ENCODE assay signal across 16 mouse cellular contexts in genomic region chr11:102004251-102004650, GRCm38 (mm10). TPM values are rescaled to one million over a fixed set of nuclear protein-coding genes. Genes with fewer than 3 reads are reported as not detected.
DNase-seq lines count a peak whose midpoint lies in the region; ATAC-seq and TF ChIP-seq lines count a peak whose summit lies in the region.
"Had no signal": no experiment of that assay in that cellular context is flagged by ENCODE, and none has a peak within 500 bp of the region (broad histone marks: within the 10 kb centered on the region; RNA-seq: fewer than 3 reads in every experiment).

No protein-coding gene starts in this region.

- H3K36me3 ChIP-seq in forebrain, postnatal 0 days (ENCODE audit: insufficient read depth) = peaks cover 55% of the 10 kb centered on the region
- H3K36me3 ChIP-seq in forebrain, embryonic 15.5 days = peaks cover 46% of the 10 kb centered on the region
- H3K36me3 ChIP-seq in liver, embryonic 11.5 days (ENCODE audit: control insufficient read depth, insufficient read depth, low read length) = no peaks in the 10 kb centered on the region
- H3K36me3 ChIP-seq in liver, embryonic 14.5 days (replicated peaks; ENCODE audit: control insufficient read depth, insufficient read depth, low read depth) = no peaks in the 10 kb centered on the region

- H3K9ac ChIP-seq in forebrain, postnatal 0 days = no peak overlapping the region
- H3K9ac ChIP-seq in forebrain, embryonic 15.5 days (replicated peaks) = no peak overlapping the region
- no peak overlapping the region for H3K9ac ChIP-seq in liver, embryonic 11.5 days (ENCODE audit: low read depth, low read length)
- no peak overlapping the region for H3K9ac ChIP-seq in liver, embryonic 14.5 days (replicated peaks)
- H3K9ac ChIP-seq: midbrain, embryonic 12.5 days had no signal

- DNase-seq in forebrain, postnatal 0 days = no peak
- DNase-seq in liver (peak; percentile 18), ES-CJ7 (ENCODE audit: low read depth, low spot score) (peak; percentile 76)
- no peak for DNase-seq in liver, embryonic 11.5 days (ENCODE audit: low spot score)
- no peak for DNase-seq in liver, embryonic 14.5 days (ENCODE audit: low read depth in 3 of 3, low spot score in 3 of 3)
- no peak for DNase-seq in layer of hippocampus, postnatal 14 days (ENCODE audit: low spot score in 2 of 2)
- no peak for DNase-seq in cerebellum, adult 9-10 months
- DNase-seq: adrenal gland, adult 8-10 months; heart, postnatal 14 days; kidney, postnatal 14 days; retina, postnatal 1 day; spleen, adult 18-20 months had no signal

- no peak for ATAC-seq in forebrain, postnatal 0 days
- no peak for ATAC-seq in forebrain, embryonic 15.5 days (replicated peaks)
- no peak for ATAC-seq in liver, embryonic 11.5 days (replicated peaks; ENCODE audit: low FRiP score)
- ATAC-seq in liver, embryonic 14.5 days (ENCODE audit: insufficient read depth) = no peak

- TF ChIP-seq CTCF in forebrain, postnatal 0 days (IDR thresholded peaks at IDR 0.05; ENCODE audit: low read depth) = peak; percentile 56
- peak; percentile 70 for TF ChIP-seq CTCF in liver, embryonic 14.5 days (IDR thresholded peaks at IDR 0.05; ENCODE audit: low read depth)

- no peaks in the 10 kb centered on the region for H3K27me3 ChIP-seq in forebrain, postnatal 0 days (ENCODE audit: insufficient read depth, low read length)
- no peaks in the 10 kb centered on the region for H3K27me3 ChIP-seq in forebrain, embryonic 15.5 days
- no peaks in the 10 kb centered on the region for H3K27me3 ChIP-seq in liver, embryonic 11.5 days (replicated peaks; ENCODE audit: control insufficient read depth, insufficient read depth, low read length)
- H3K27me3 ChIP-seq in liver, embryonic 14.5 days (ENCODE audit: control insufficient read depth, insufficient read depth, low read length) = no peaks in the 10 kb centered on the region
- H3K27me3 ChIP-seq: midbrain, embryonic 12.5 days had no signal

- H3K9me3 ChIP-seq in forebrain, postnatal 0 days (ENCODE audit: low read length) = no peaks in the 10 kb centered on the region
- H3K9me3 ChIP-seq in forebrain, embryonic 15.5 days = no peaks in the 10 kb centered on the region
- no peaks in the 10 kb centered on the region for H3K9me3 ChIP-seq in liver, embryonic 11.5 days (ENCODE audit: control insufficient read depth, low read length)
- H3K9me3 ChIP-seq in liver, embryonic 14.5 days (ENCODE audit: control insufficient read depth, low read length) = no peaks in the 10 kb centered on the region
- H3K9me3 ChIP-seq: midbrain, embryonic 12.5 days had no signal

- no peak overlapping the region for H3K4me2 ChIP-seq in forebrain, postnatal 0 days (ENCODE audit: low read depth)
- no peak overlapping the region for H3K4me2 ChIP-seq in forebrain, embryonic 15.5 days (replicated peaks)
- no peak overlapping the region for H3K4me2 ChIP-seq in liver, embryonic 11.5 days
- H3K4me2 ChIP-seq in liver, embryonic 14.5 days (ENCODE audit: low read depth) = no peak overlapping the region
- H3K4me2 ChIP-seq: midbrain, embryonic 12.5 days had no signal

- no peaks in the 10 kb centered on the region for H3K4me1 ChIP-seq in forebrain, postnatal 0 days (ENCODE audit: insufficient read depth)
- 0 out of 2 replicates have a peak, but pooled peaks cover 6% of the 10 kb centered on the region for H3K4me1 ChIP-seq in forebrain, embryonic 15.5 days
- no peaks in the 10 kb centered on the region for H3K4me1 ChIP-seq in liver, embryonic 11.5 days (replicated peaks; ENCODE audit: control insufficient read depth, insufficient read depth, low read length)
- H3K4me1 ChIP-seq in liver, embryonic 14.5 days (replicated peaks; ENCODE audit: control insufficient read depth in 2 of 2, insufficient read depth in 2 of 2, low read length in 1 of 2) = no peaks in the 10 kb centered on the region

- TF ChIP-seq EP300 in liver, embryonic 14.5 days (IDR thresholded peaks at IDR 0.05; ENCODE audit: low read depth) = no peak

- 95% methylated on average over 8 of the region's 8 CpGs for WGBS in forebrain, postnatal 0 days
- WGBS in forebrain, embryonic 15.5 days = 94% methylated on average over 8 of the region's 8 CpGs
- 83% methylated on average over 8 of the region's 8 CpGs for WGBS in liver, embryonic 11.5 days
- WGBS in liver, embryonic 14.5 days (ENCODE audit: insufficient replicate concordance) = 78% methylated on average over 8 of the region's 8 CpGs

- no peak overlapping the region for H3K27ac ChIP-seq in forebrain, postnatal 0 days (ENCODE audit: low read depth, low read length)
- no peak overlapping the region for H3K27ac ChIP-seq in forebrain, embryonic 15.5 days (replicated peaks)
- H3K27ac ChIP-seq in liver, embryonic 11.5 days (ENCODE audit: low read depth, low read length) = no peak overlapping the region
- no peak overlapping the region for H3K27ac ChIP-seq in liver, embryonic 14.5 days
- H3K27ac ChIP-seq: midbrain, embryonic 12.5 days had no signal

- no peak overlapping the region for H3K4me3 ChIP-seq in forebrain, postnatal 0 days (ENCODE audit: low read depth, low read length)
- no peak overlapping the region for H3K4me3 ChIP-seq in forebrain, embryonic 15.5 days
- H3K4me3 ChIP-seq in liver, embryonic 11.5 days (ENCODE audit: low read depth, low read length) = no peak overlapping the region
- no peak overlapping the region for H3K4me3 ChIP-seq in liver, embryonic 14.5 days (ENCODE audit: insufficient read depth in 1 of 2, low read depth in 2 of 2, low read length in 2 of 2)
- H3K4me3 ChIP-seq: midbrain, embryonic 12.5 days had no signal

RNA-seq across cellular contexts. Expression of gene Dusp3, which starts 17.4 kb away (rescaled TPM):
- total RNA-seq in forebrain, postnatal 0 days (2014; rRNA removed) = 32.8 and 35.5 TPM in 2 replicates
- 25.1 and 31.0 TPM in 2 replicates for polyA plus RNA-seq in forebrain, postnatal 0 days (2015; fragmentation: Nextera tagmentation; extraction: Ambion mirVana)
- 11.0 and 13.0 TPM in 2 replicates for polyA plus RNA-seq in forebrain, embryonic 15.5 days (2015; fragmentation: Nextera tagmentation; extraction: Ambion mirVana)
- 20.5 and 21.2 TPM in 2 replicates for polyA plus RNA-seq in liver, embryonic 11.5 days (2014; fragmentation: Nextera tagmentation; extraction: Ambion mirVana)
- polyA plus RNA-seq in liver, embryonic 14.5 days (2012; rRNA removed) = 3.3 and 4.8 TPM in 2 replicates
- polyA plus RNA-seq in liver, embryonic 14.5 days (2014; fragmentation: Nextera tagmentation; extraction: Ambion mirVana) = 6.3 and 7.2 TPM in 2 replicates
- 100 to 1,000 TPM; 156 to 159 TPM for total RNA-seq in layer of hippocampus, postnatal 14 days (2021)

RNA-seq across cellular contexts. Expression of gene Cfap97d1, which starts 20.2 kb away (rescaled TPM):
- not detected in 2 replicates for total RNA-seq in forebrain, postnatal 0 days (2014; rRNA removed)
- not detected in 2 replicates for polyA plus RNA-seq in forebrain, postnatal 0 days (2015; fragmentation: Nextera tagmentation; extraction: Ambion mirVana)
- not detected in 2 replicates for polyA plus RNA-seq in forebrain, embryonic 15.5 days (2015; fragmentation: Nextera tagmentation; extraction: Ambion mirVana)
- polyA plus RNA-seq in liver, embryonic 11.5 days (2014; fragmentation: Nextera tagmentation; extraction: Ambion mirVana) = not detected in 2 replicates
- not detected in 2 replicates for polyA plus RNA-seq in liver, embryonic 14.5 days (2012; rRNA removed)
- polyA plus RNA-seq in liver, embryonic 14.5 days (2014; fragmentation: Nextera tagmentation; extraction: Ambion mirVana) = not detected in 2 replicates
- not detected for total RNA-seq in layer of hippocampus, postnatal 14 days (2021)
- total RNA-seq: adrenal gland, adult 8-10 months; heart, postnatal 14 days; left cerebral cortex, postnatal 25 days had no signal
- polyA plus RNA-seq: lung, embryonic 16.5 days; midbrain, embryonic 12.5 days had no signal

RNA-seq across cellular contexts. Expression of gene Mpp3, which starts 24.0 kb away (rescaled TPM):
- total RNA-seq in forebrain, postnatal 0 days (2014; rRNA removed) = 56.6 and 60.3 TPM in 2 replicates
- polyA plus RNA-seq in forebrain, postnatal 0 days (2015; fragmentation: Nextera tagmentation; extraction: Ambion mirVana) = 45.5 and 46.4 TPM in 2 replicates
- polyA plus RNA-seq in forebrain, embryonic 15.5 days (2015; fragmentation: Nextera tagmentation; extraction: Ambion mirVana) = 46.2 and 48.5 TPM in 2 replicates
- 2.6 and 3.2 TPM in 2 replicates for polyA plus RNA-seq in liver, embryonic 11.5 days (2014; fragmentation: Nextera tagmentation; extraction: Ambion mirVana)
- polyA plus RNA-seq in liver, embryonic 14.5 days (2012; rRNA removed) = 0.21 and 0.27 TPM in 2 replicates
- not detected in 2 replicates for polyA plus RNA-seq in liver, embryonic 14.5 days (2014; fragmentation: Nextera tagmentation; extraction: Ambion mirVana)
- total RNA-seq in layer of hippocampus, postnatal 14 days (2021) = 10 to 100 TPM; 87.4 to 93.8 TPM

RNA-seq across cellular contexts. Expression of gene Cd300lg, which starts 37.1 kb away (rescaled TPM):
- total RNA-seq in forebrain, postnatal 0 days (2014; rRNA removed) = 0.69 and 0.86 TPM in 2 replicates
- 0.15 and 0.30 TPM in 2 replicates for polyA plus RNA-seq in forebrain, postnatal 0 days (2015; fragmentation: Nextera tagmentation; extraction: Ambion mirVana)
- 0.11 and 0.34 TPM in 2 replicates for polyA plus RNA-seq in forebrain, embryonic 15.5 days (2015; fragmentation: Nextera tagmentation; extraction: Ambion mirVana)
- 0.27 and 0.66 TPM in 2 replicates for polyA plus RNA-seq in liver, embryonic 11.5 days (2014; fragmentation: Nextera tagmentation; extraction: Ambion mirVana)
- polyA plus RNA-seq in liver, embryonic 14.5 days (2012; rRNA removed) = 0.29 and 0.38 TPM in 2 replicates
- polyA plus RNA-seq in liver, embryonic 14.5 days (2014; fragmentation: Nextera tagmentation; extraction: Ambion mirVana) = 0.56 and 0.59 TPM in 2 replicates
- under 1 TPM; 0.24 to 0.32 TPM for total RNA-seq in layer of hippocampus, postnatal 14 days (2021)
- total RNA-seq: left cerebral cortex, postnatal 25 days had no signal

RNA-seq across cellular contexts. Expression of gene Sost, which starts 37.4 kb away (rescaled TPM):
- total RNA-seq in forebrain, postnatal 0 days (2014; rRNA removed) = 0.31 TPM in 1 of 2 replicates, not detected in the other
- polyA plus RNA-seq in forebrain, postnatal 0 days (2015; fragmentation: Nextera tagmentation; extraction: Ambion mirVana) = not detected in 2 replicates
- not detected in 2 replicates for polyA plus RNA-seq in forebrain, embryonic 15.5 days (2015; fragmentation: Nextera tagmentation; extraction: Ambion mirVana)
- not detected in 2 replicates for polyA plus RNA-seq in liver, embryonic 11.5 days (2014; fragmentation: Nextera tagmentation; extraction: Ambion mirVana)
- polyA plus RNA-seq in liver, embryonic 14.5 days (2012; rRNA removed) = 0.04 and 0.12 TPM in 2 replicates
- polyA plus RNA-seq in liver, embryonic 14.5 days (2014; fragmentation: Nextera tagmentation; extraction: Ambion mirVana) = not detected in 2 replicates
- not detected for total RNA-seq in layer of hippocampus, postnatal 14 days (2021)
- total RNA-seq: adrenal gland, adult 8-10 months; left cerebral cortex, postnatal 25 days had no signal

Comparison
In these comparisons a context has a peak if more than half of its experiments do, and no peak if none do; other contexts are left out.
1. DNase-seq: peak in liver (single experiment) and ES-CJ7 (single experiment); none in forebrain, postnatal 0 days (single experiment), liver, embryonic 11.5 days (single experiment), liver, embryonic 14.5 days (0 of 3), layer of hippocampus, postnatal 14 days (0 of 2) and cerebellum, adult 9-10 months (single experiment).
2. RNA of gene Mpp3, which starts 24.0 kb away (polyA plus RNA-seq): 46.2 to 48.5 TPM in forebrain, embryonic 15.5 days and 45.5 to 46.4 TPM in forebrain, postnatal 0 days; 2.6 to 3.2 TPM in liver, embryonic 11.5 days and 0.21 to 0.27 TPM in liver, embryonic 14.5 days; every median in the first group is over 10 times any median in the second.